Mouse (Mus musculus) E14TG2a.4 (cell line): ENCODE results near the gene Ms4a6b.

Experiments
- CTCF ChIP-seq: conservative IDR thresholded peaks from 2 replicates; pipeline ENCODE4 v1.5.1; 2014; ENCODE audit warnings: low read length
- NANOG ChIP-seq: IDR thresholded peaks from 2 replicates; pipeline ENCODE4 v1.6.1; 2014; ENCODE audit warnings: borderline replicate concordance, low read length, mixed read lengths
- POU5F1 ChIP-seq: IDR thresholded peaks from 2 replicates; pipeline ENCODE4 v1.6.1; 2014; ENCODE audit warnings: low read length, borderline replicate concordance

GRCm38 (mm10) chr19:11483941-11484340, 32.4 kb upstream of the Ms4a6b start:
- TF ChIP-seq CTCF, result no peak
- no peak for TF ChIP-seq NANOG
- no peak for TF ChIP-seq POU5F1
